9 mouse cellular contexts compared by ENCODE assay signal in genomic region chr2:20963226-20963805, GRCm38 (mm10). TPM values are rescaled to one million over a fixed set of nuclear protein-coding genes. Genes with fewer than 3 reads are reported as not detected.
A peak's percentile ranks its signal among the peaks of the same experiment; 100 is the strongest.
DNase-seq lines count a peak whose midpoint lies in the region; ATAC-seq and TF ChIP-seq lines count a peak whose summit lies in the region.
"Had no signal": no experiment of that assay in that cellular context is flagged by ENCODE, and none has a peak within 500 bp of the region (broad histone marks: within the 10 kb centered on the region; RNA-seq: fewer than 3 reads in every experiment).

No protein-coding gene starts in this region.

- no peak overlapping the region for H3K27ac ChIP-seq in MEL (ENCODE audit: control insufficient read depth, low read depth, low read length)
- H3K27ac ChIP-seq in heart, embryonic 16.5 days (ENCODE audit: low read length) = peak overlapping the region; percentile 81

- 30% methylated on average over 5 of the region's 5 CpGs for WGBS in heart, embryonic 16.5 days

- no peak for TF ChIP-seq RAD21 in MEL (IDR thresholded peaks at IDR 0.05; ENCODE audit: low read depth, low read length)

- no peak for ATAC-seq in heart, embryonic 16.5 days (replicated peaks; ENCODE audit: extremely low read depth, insufficient read depth, low FRiP score)
- peak; percentile 4; the same call in 1 of the 2 replicates for ATAC-seq in megakaryocyte progenitor cell, adult 5-6 weeks (replicated peaks; ENCODE audit: poor library complexity)
- ATAC-seq: Patski had no signal

- no peak for TF ChIP-seq EP300 in MEL (IDR thresholded peaks at IDR 0.05; ENCODE audit: low read depth in 1 of 2, low read length in 2 of 2)

- H3K9ac ChIP-seq in MEL (ENCODE audit: control insufficient read depth, low read depth, low read length, poor library complexity, severe bottlenecking) = 0 out of 2 replicates have a peak overlapping the region, but pooled peaks have one; percentile 12
- H3K9ac ChIP-seq in heart, embryonic 16.5 days (ENCODE audit: low read length) = peak overlapping the region; percentile 54

- peak; percentile 40 for DNase-seq in cerebellum, adult 8-10 months
- DNase-seq in cerebellum, adult 11 months = no peak
- DNase-seq in MEL (ENCODE audit: low read depth, low spot score) = no peak
- no peak for DNase-seq in right cerebral cortex, adult 18-20 months
- DNase-seq in right cerebral cortex, adult 2 months (ENCODE audit: low spot score in 2 of 2) = no peak
- DNase-seq in ovary, postnatal 10 days (ENCODE audit: low spot score) = no peak

- H3K27me3 ChIP-seq in MEL (ENCODE audit: control insufficient read depth in 1 of 2, insufficient read depth in 2 of 2, low read length in 2 of 2) = no peaks in the 10 kb centered on the region
- no peaks in the 10 kb centered on the region for H3K27me3 ChIP-seq in heart, embryonic 16.5 days (ENCODE audit: control insufficient read depth, insufficient read depth, low read length)
- H3K27me3 ChIP-seq: Patski had no signal

- TF ChIP-seq CTCF in MEL (IDR thresholded peaks at IDR 0.05 in 2 of 3, conservative IDR thresholded peaks at IDR 0.05 in 1 of 3; ENCODE audit: control insufficient read depth in 1 of 3, insufficient read depth in 1 of 3, low read depth in 2 of 3, low read length in 3 of 3, poor library complexity in 1 of 3, severe bottlenecking in 1 of 3) = no peak

- H3K79me2 ChIP-seq in MEL (ENCODE audit: control insufficient read depth, insufficient read depth, low read length, poor library complexity) = peaks cover 75% of the 10 kb centered on the region

- H3K36me3 ChIP-seq in MEL (ENCODE audit: control insufficient read depth in 1 of 2, insufficient read depth in 2 of 2, low read length in 2 of 2) = peaks cover 3 to 40% of the 10 kb centered on the region in 2 experiments; a peak in 3 of 4 replicates
- H3K36me3 ChIP-seq in heart, embryonic 16.5 days (ENCODE audit: control insufficient read depth, insufficient read depth) = peaks cover 1% of the 10 kb centered on the region; the same call in 1 of the 2 replicates

- no peaks in the 10 kb centered on the region for H3K9me3 ChIP-seq in MEL (replicated peaks; ENCODE audit: insufficient read depth, low read length)
- H3K9me3 ChIP-seq in heart, embryonic 16.5 days (replicated peaks; ENCODE audit: control insufficient read depth, low read length) = no peaks in the 10 kb centered on the region

- TF ChIP-seq POLR2A in MEL (IDR thresholded peaks at IDR 0.05; ENCODE audit: control insufficient read depth in 1 of 2, insufficient read depth in 1 of 2, low read depth in 1 of 2, low read length in 2 of 2, poor library complexity in 1 of 2) = no peak

- peak overlapping the region; percentile 45 for H3K4me2 ChIP-seq in heart, embryonic 16.5 days (ENCODE audit: low read depth, low read length)

- peaks cover 13 to 20% of the 10 kb centered on the region in 2 experiments for H3K4me1 ChIP-seq in MEL (ENCODE audit: control insufficient read depth in 1 of 2, insufficient read depth in 2 of 2, low read length in 2 of 2)
- peaks cover 64% of the 10 kb centered on the region for H3K4me1 ChIP-seq in heart, embryonic 16.5 days (ENCODE audit: control insufficient read depth, insufficient read depth, low read length)

- no peak overlapping the region for H3K4me3 ChIP-seq in MEL (ENCODE audit: control insufficient read depth in 1 of 2, insufficient read depth in 1 of 2, low read depth in 2 of 2, low read length in 2 of 2)
- peak overlapping the region; percentile 15 for H3K4me3 ChIP-seq in heart, embryonic 16.5 days (ENCODE audit: low read length)

TF ChIP-seq in MEL, 35 proteins besides CTCF, POLR2A, EP300 and RAD21:
- TF ChIP-seq GATA1 (IDR thresholded peaks at IDR 0.05; ENCODE audit: low read depth, low read length) (no peak), TAL1 (IDR thresholded peaks at IDR 0.05; ENCODE audit: low read length) (no peak), TBP (IDR thresholded peaks at IDR 0.05; ENCODE audit: low read depth, low read length) (no peak), MYC (IDR thresholded peaks at IDR 0.05; ENCODE audit: low read depth, low read length) (no peak), MXI1 (IDR thresholded peaks at IDR 0.05; ENCODE audit: low read depth, low read length) (no peak), RCOR1 (IDR thresholded peaks at IDR 0.05; ENCODE audit: low read depth, low read length) (no peak), SIN3A (IDR thresholded peaks at IDR 0.05; ENCODE audit: low read length) (no peak), KAT2A (conservative IDR thresholded peaks at IDR 0.05; ENCODE audit: low read depth, low read length) (no peak), ZKSCAN1 (IDR thresholded peaks at IDR 0.05; ENCODE audit: low read depth, low read length) (no peak), JUND (IDR thresholded peaks at IDR 0.05; ENCODE audit: low read depth, low read length) (no peak), ELF1 (IDR thresholded peaks at IDR 0.05; ENCODE audit: low read depth, low read length) (no peak), GABPA (IDR thresholded peaks at IDR 0.05; ENCODE audit: low read depth, low read length) (no peak), MAFK (IDR thresholded peaks at IDR 0.05; ENCODE audit: borderline replicate concordance, low read depth, low read length) (no peak), E2F4 (IDR thresholded peaks at IDR 0.05; ENCODE audit: borderline replicate concordance, low read depth, low read length) (no peak), HCFC1 (IDR thresholded peaks at IDR 0.05; ENCODE audit: low read depth, low read length) (no peak), ZNF384 (IDR thresholded peaks at IDR 0.05; ENCODE audit: low read depth, low read length) (no peak), UBTF (IDR thresholded peaks at IDR 0.05; ENCODE audit: borderline replicate concordance, insufficient read depth, low read depth, low read length) (no peak), NELFE (IDR thresholded peaks at IDR 0.05; ENCODE audit: low read depth, low read length) (no peak), TCF12 (IDR thresholded peaks at IDR 0.05; ENCODE audit: low read depth, low read length) (no peak), MAZ (IDR thresholded peaks at IDR 0.05; ENCODE audit: low read depth, low read length) (no peak)
TF ChIP-seq in MEL: peak in this region for 0.

RNA-seq across cellular contexts. Expression of gene Arhgap21, which starts 5.4 kb away (rescaled TPM):
- 12.4 and 12.8 TPM in 2 replicates for total RNA-seq in MEL (2012; rRNA removed)
- 100 to 1,000 TPM in 1 of 2 experiments, 10 to 100 TPM in 1; 30.6 to 104 TPM for polyA plus RNA-seq in MEL (2012; ENCODE audit: insufficient read depth in 1 of 2, insufficient read length in 2 of 2, low read depth in 1 of 2, low replicate concordance in 2 of 2, missing spikeins in 1 of 2)
- polyA plus RNA-seq in heart, embryonic 16.5 days (2015; fragmentation: Nextera tagmentation; extraction: Ambion mirVana) = 14.8 and 18.6 TPM in 2 replicates
- 34.4 and 37.6 TPM in 2 replicates for total RNA-seq in megakaryocyte progenitor cell, adult 5-6 weeks (2015)
- total RNA-seq in megakaryocyte progenitor cell, adult 5-6 weeks (2017) = 15.3 and 28.7 TPM in 2 replicates
